Mouse (Mus musculus): Measurements from ENCODE around the gene Tefm. TPM values are rescaled to one million over a fixed set of nuclear protein-coding genes. Genes with fewer than 3 reads are reported as not detected.

The Tefm gene
- total RNA-seq, 2 experiments from 2014 or later: 11.4 TPM

DNA sequence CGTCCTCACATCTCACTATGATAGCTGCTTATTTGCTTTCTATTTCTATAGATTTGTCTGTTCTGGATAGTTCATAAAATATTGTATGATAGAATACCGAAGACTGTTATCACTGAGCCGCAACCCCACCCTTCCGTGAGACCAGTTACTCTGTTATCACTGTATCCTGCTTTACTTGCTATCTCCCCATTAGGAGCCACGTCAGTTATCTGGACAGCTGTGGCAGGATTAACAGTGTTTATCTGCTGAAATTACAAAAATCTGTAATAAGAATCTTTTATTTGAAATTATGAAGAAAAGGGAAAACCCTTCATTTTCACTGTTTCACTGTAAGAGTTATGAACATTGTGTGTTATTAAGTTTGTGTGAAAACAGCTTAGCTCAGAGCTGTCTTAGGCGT lies 40.7 kb downstream of the Tefm start:
- ATAC-seq (ENCODE audit: poor library complexity, severe bottlenecking): no peak

DNA sequence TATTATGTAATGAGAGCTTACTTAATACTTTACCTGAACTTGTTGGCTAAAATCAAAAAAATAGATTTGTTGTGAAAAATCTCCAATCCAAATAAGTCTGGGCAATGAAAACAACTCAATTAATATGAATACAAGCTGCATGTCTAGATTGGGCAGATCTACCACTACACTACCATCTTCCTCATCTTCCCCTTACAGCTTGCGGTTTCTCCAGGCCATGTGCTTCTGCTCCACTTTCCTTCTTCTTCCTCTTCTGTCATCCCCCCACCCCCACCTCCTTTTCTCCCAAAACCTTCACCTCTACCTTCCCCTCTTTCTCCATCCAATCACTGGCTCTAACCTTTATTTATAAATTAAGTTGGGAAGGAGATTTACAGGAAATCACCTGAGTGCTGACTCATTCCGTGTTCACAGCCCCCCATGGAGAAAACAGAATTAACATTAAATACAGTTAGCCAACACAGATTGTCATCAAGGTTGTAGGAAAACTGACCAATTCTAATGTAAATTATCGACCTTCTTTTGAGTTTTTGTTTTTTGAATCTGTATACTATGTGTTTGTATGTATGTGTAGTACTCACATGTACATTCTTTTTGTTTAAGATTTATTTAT lies 43.4 kb downstream of the Tefm start:
- ATAC-seq (ENCODE audit: poor library complexity, severe bottlenecking): no peak

DNA sequence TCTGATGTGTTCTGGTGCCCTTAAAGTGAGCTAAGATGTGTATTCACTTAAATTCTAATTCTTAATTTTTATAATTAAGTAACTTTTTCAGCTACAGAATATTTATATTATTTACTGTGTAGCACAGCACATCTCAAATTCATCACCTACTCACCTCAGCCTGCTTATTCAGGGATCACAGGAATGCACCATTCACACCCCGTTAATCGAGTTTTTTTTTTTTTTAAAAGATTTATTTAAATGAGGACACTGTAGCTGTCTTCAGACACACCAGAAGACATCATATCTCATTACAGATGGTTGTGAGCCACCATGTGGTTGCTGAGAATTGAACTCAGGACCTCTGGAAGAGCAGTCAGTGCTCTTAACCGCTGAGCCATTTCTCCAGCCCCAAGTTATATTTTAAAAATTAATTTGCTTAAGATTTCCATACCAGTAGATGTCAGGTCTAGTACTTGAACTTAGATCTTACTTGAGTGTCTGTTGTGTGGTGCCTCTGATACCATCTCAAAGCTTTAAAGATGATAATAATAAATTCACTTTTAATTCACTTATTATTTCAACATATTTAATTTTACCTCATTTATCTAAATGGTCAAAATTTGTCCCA lies 51.3 kb downstream of the Tefm start:
- ATAC-seq (ENCODE audit: poor library complexity, severe bottlenecking): no peak

- no peak for ATAC-seq (ENCODE audit: poor library complexity, severe bottlenecking)
Measured at GRCm38 (mm10) chr11:80089817-80090214, 52.2 kb downstream of the Tefm start.

- ATAC-seq (ENCODE audit: poor library complexity, severe bottlenecking): peak; percentile 81
Measured at GRCm38 (mm10) chr11:80088917-80089816, 52.8 kb downstream of the Tefm start, which contains the start of gene Atad5. Gene Atad5 (plus strand): TSS chr11:80089400.

DNA sequence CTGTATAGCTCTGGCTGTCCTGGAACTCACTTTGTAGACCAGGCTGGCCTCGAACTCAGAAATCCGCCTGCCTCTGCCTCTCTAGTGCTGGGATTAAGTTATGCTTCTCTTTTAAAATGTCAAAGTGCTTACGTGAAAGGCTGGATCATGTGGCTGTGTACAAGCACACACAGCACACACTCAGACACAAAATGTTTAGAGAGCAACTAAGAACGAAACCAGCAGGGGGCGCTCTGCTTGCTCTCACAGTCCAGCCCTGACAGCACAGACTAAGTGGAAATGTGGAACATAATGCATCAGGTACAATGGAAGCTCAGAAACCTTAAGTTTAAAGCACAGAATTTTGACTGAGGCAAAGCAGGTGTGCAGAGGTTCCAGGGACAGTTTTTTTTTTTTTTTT lies 55.1 kb downstream of the Tefm start:
- ATAC-seq (ENCODE audit: poor library complexity, severe bottlenecking): peak; percentile 83

Other genes starting within 250 kb of the Tefm start
- gene Utp6, start 179.8 kb downstream of the Tefm start, total RNA-seq (2015): 17.9 and 22.9 TPM in 2 replicates
- gene Utp6, start 179.8 kb downstream of the Tefm start, total RNA-seq (2017): 51.6 and 74.4 TPM in 2 replicates
- 75.5 and 86.8 TPM in 2 replicates for gene Suz12, start 149.1 kb downstream of the Tefm start, total RNA-seq (2015)
- 64.6 and 77.2 TPM in 2 replicates for gene Suz12, start 149.1 kb downstream of the Tefm start, total RNA-seq (2017)
- gene Crlf3, start 61.2 kb downstream of the Tefm start, total RNA-seq (2015): 87.6 and 93.5 TPM in 2 replicates
- gene Crlf3, start 61.2 kb downstream of the Tefm start, total RNA-seq (2017): 121 and 127 TPM in 2 replicates
- 22.8 and 23.3 TPM in 2 replicates for gene Atad5, start 52.8 kb downstream of the Tefm start, total RNA-seq (2015)
- 18.0 and 27.4 TPM in 2 replicates for gene Atad5, start 52.8 kb downstream of the Tefm start, total RNA-seq (2017)
- gene Adap2, start 11.9 kb upstream of the Tefm start, total RNA-seq (2015): 2.7 and 3.7 TPM in 2 replicates
- 4.2 and 5.8 TPM in 2 replicates for gene Adap2, start 11.9 kb upstream of the Tefm start, total RNA-seq (2017)
- 4.8 and 9.1 TPM in 2 replicates for gene Rnf135, start 41.7 kb upstream of the Tefm start, total RNA-seq (2015)
- 4.4 and 4.7 TPM in 2 replicates for gene Rnf135, start 41.7 kb upstream of the Tefm start, total RNA-seq (2017)
- 42.5 and 45.0 TPM in 2 replicates for gene Rhot1, start 66.8 kb upstream of the Tefm start, total RNA-seq (2015)
- gene Rhot1, start 66.8 kb upstream of the Tefm start, total RNA-seq (2017): 34.6 and 37.8 TPM in 2 replicates
- gene Rhbdl3, start 158.7 kb upstream of the Tefm start, total RNA-seq (2015): 0.11 and 1.5 TPM in 2 replicates
- gene Rhbdl3, start 158.7 kb upstream of the Tefm start, total RNA-seq (2017): 0.11 TPM in 1 of 2 replicates, not detected in the other
- gene 5730455P16Rik, start 235.9 kb upstream of the Tefm start, total RNA-seq (2015): 3.9 and 4.1 TPM in 2 replicates
- 6.0 and 7.5 TPM in 2 replicates for gene 5730455P16Rik, start 235.9 kb upstream of the Tefm start, total RNA-seq (2017)
- 350 and 374 TPM in 2 replicates for gene Zfp207, start 241.1 kb upstream of the Tefm start, total RNA-seq (2015)
- gene Zfp207, start 241.1 kb upstream of the Tefm start, total RNA-seq (2017): 194 and 212 TPM in 2 replicates

Measured in megakaryocyte, adult 5-6 weeks (primary cell).